Mouse (Mus musculus) hindbrain, embryonic 14.5 days (tissue): ENCODE results near the gene Gm15085. TPM values are rescaled to one million over a fixed set of nuclear protein-coding genes. Genes with fewer than 3 reads are reported as not detected.
"Not testable (repeated sequence)": the region's sequence is repeated elsewhere in the genome, so short reads cannot be mapped to it uniquely, and the experiment has no call there.

Experiments used
- ATAC-seq: fragments of 200-750 bp; cut with Nextera tagmentation; 2 replicates; pipeline ENCODE4 v1.8.0; 2017; ENCODE audit warnings: moderate number of reproducible peaks, mild to moderate bottlenecking, moderate TSS enrichment, moderate library complexity; ENCODE audit not compliant: low FRiP score
- DNase-seq: peaks from one replicate; pipeline ENCODE4 v3.0.0-alpha.2; 2015; ENCODE audit warnings: low spot score
- H3K27ac ChIP-seq: fragments of 300-500 bp; sonication (generic); 2 replicates; pipeline ENCODE4 v1.5.1; 2014; ENCODE audit warnings: mild to moderate bottlenecking, moderate library complexity
- H3K27me3 ChIP-seq: fragments of 300-500 bp; sonication (generic); 2 replicates; pipeline ENCODE4 v1.6.1; 2014; ENCODE audit warnings: mild to moderate bottlenecking, low read length, mixed read lengths; ENCODE audit not compliant: control insufficient read depth, insufficient read depth
- H3K36me3 ChIP-seq: fragments of 300-500 bp; sonication (generic); replicated peaks from 2 replicates; pipeline ENCODE4 v1.6.1; 2014; ENCODE audit not compliant: control insufficient read depth, insufficient read depth
- H3K4me1 ChIP-seq: fragments of 300-500 bp; sonication (generic); replicated peaks from 2 replicates; pipeline ENCODE4 v1.6.1; 2014; ENCODE audit warnings: antibody characterized with exemption, low read length, mixed read lengths; ENCODE audit not compliant: control insufficient read depth, insufficient read depth
- H3K4me2 ChIP-seq: fragments of 300-500 bp; sonication (generic); replicated peaks from 2 replicates; pipeline ENCODE4 v1.6.1; 2014; ENCODE audit warnings: mild to moderate bottlenecking, moderate library complexity
- H3K4me3 ChIP-seq: fragments of 300-500 bp; sonication (generic); replicated peaks from 2 replicates; pipeline ENCODE4 v1.5.1; 2014; ENCODE audit warnings: mild to moderate bottlenecking, low read length
- H3K9ac ChIP-seq: fragments of 300-500 bp; sonication (generic); 2 replicates; pipeline ENCODE4 v1.6.1; 2014
- H3K9me3 ChIP-seq: fragments of 300-500 bp; sonication (generic); 2 replicates; pipeline ENCODE4 v1.6.1; 2016; ENCODE audit warnings: low read length; ENCODE audit not compliant: control insufficient read depth
- WGBS: fragments of 180-500 bp; shearing (Covaris S2); extraction: QIAGEN DNeasy Blood & Tissue Kit; methylation state at CpG from one replicate; pipeline ENCODE4 v1.1.7; 2014; 5-methylcytosine and 5-hydroxymethylcytosine counted together
- polyA plus RNA-seq: library from polyadenylated mRNA; unstranded; fragments of >200 nt; fragmentation: Nextera tagmentation; extraction: Ambion mirVana; gene quantifications from 2 replicates; pipeline ENCODE4 v1.2.1, GENCODE M21; 2014

The Gm15085 gene
- not detected in 2 replicates for polyA plus RNA-seq

DNA sequence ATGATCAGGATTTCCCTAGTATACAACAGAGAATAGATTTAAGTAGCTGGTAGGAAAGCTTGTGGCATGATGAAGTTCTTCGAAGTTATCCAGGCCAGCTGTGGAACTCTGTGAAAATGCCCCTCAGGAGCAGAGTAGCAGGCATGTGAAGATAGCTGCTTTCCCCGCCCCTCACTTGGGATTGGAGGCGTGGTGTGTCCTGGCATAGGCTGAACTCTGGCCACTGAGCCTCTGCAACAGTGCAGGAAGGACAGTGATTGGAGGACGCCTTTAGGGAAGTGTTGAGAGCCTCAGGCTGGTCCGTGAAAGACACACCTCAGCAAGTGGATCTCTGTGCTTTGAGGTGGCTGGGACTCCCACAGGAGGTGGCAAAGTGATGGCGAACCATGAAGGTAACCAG is at the start of gene Gm15085:
Gene Gm15085 (plus strand): TSS at position 301 of the 400 bp plus-strand sequence.
- H3K4me2 ChIP-seq, ATAC-seq, DNase-seq, H3K27me3 ChIP-seq, H3K9me3 ChIP-seq, H3K9ac ChIP-seq, H3K27ac ChIP-seq, H3K4me3 ChIP-seq, H3K36me3 ChIP-seq, H3K4me1 ChIP-seq: not testable (repeated sequence)
- no CpG with 5 or more reads among the region's 6 CpGs for WGBS

Other genes starting within 250 kb of the Gm15085 start
- not detected in 2 replicates for gene Gm15093, start 175.2 kb upstream of the Gm15085 start, polyA plus RNA-seq
- gene Gm10439, start 147.0 kb downstream of the Gm15085 start, polyA plus RNA-seq, result not detected in 2 replicates